Mouse (Mus musculus) embryonic facial prominence, embryonic 12.5 days (tissue): ENCODE data around the gene Pdgfc. TPM values are rescaled to one million over a fixed set of nuclear protein-coding genes. Genes with fewer than 3 reads are reported as not detected.

Experiments
- ATAC-seq: fragments of 200-750 bp; cut with Nextera tagmentation; 2 replicates; pipeline ENCODE4 v1.8.0; 2017; ENCODE audit not compliant: insufficient number of reproducible peaks, insufficient read depth, low FRiP score, low TSS enrichment
- H3K27ac ChIP-seq: fragments of 300-500 bp; sonication (generic); 2 replicates; pipeline ENCODE4 v1.5.1; 2016; ENCODE audit warnings: mild to moderate bottlenecking
- H3K27me3 ChIP-seq: fragments of 300-500 bp; sonication (generic); 2 replicates; pipeline ENCODE4 v1.6.1; 2016; ENCODE audit warnings: mild to moderate bottlenecking, moderate library complexity
- H3K36me3 ChIP-seq: fragments of 300-500 bp; sonication (generic); 2 replicates; pipeline ENCODE4 v1.6.1; 2016; ENCODE audit warnings: mild to moderate bottlenecking
- H3K4me1 ChIP-seq: fragments of 300-500 bp; sonication (generic); 2 replicates; pipeline ENCODE4 v1.6.1; 2016
- H3K4me2 ChIP-seq: fragments of 300-500 bp; sonication (generic); replicated peaks from 2 replicates; pipeline ENCODE4 v1.6.1; 2016; ENCODE audit warnings: mild to moderate bottlenecking, moderate library complexity
- H3K4me3 ChIP-seq: fragments of 300-500 bp; sonication (generic); 2 replicates; pipeline ENCODE4 v1.5.1; 2016; ENCODE audit warnings: mild to moderate bottlenecking
- H3K9ac ChIP-seq: fragments of 300-500 bp; sonication (generic); 2 replicates; pipeline ENCODE4 v1.6.1; 2016; ENCODE audit warnings: mild to moderate bottlenecking, moderate library complexity
- H3K9me3 ChIP-seq: fragments of 300-500 bp; sonication (generic); 2 replicates; pipeline ENCODE4 v1.6.1; 2016; ENCODE audit warnings: mild to moderate bottlenecking, moderate library complexity
- WGBS: fragments of 180-500 bp; shearing (Covaris S2); methylation state at CpG from one replicate; pipeline ENCODE4 v1.1.7; 2016; 5-methylcytosine and 5-hydroxymethylcytosine counted together
- polyA plus RNA-seq: library from polyadenylated mRNA; unstranded; fragments of >200 nt; fragmentation: Nextera tagmentation; extraction: Ambion mirVana; gene quantifications from 2 replicates; pipeline ENCODE4 v1.2.1, GENCODE M21; 2016

The Pdgfc gene
- polyA plus RNA-seq, 1 experiment from 2014 or later, result 45.4 TPM

GRCm38 (mm10) chr3:81228344-81228743 lies 192.1 kb downstream of the Pdgfc start:
- no peak overlapping the region for H3K27ac ChIP-seq
- H3K9ac ChIP-seq, result no peak overlapping the region
- H3K27me3 ChIP-seq, result no peaks in the 10 kb centered on the region
- WGBS, result 39% methylated on average over 4 of the region's 4 CpGs
- no peak overlapping the region for H3K4me2 ChIP-seq
- no peak overlapping the region for H3K4me3 ChIP-seq
- H3K36me3 ChIP-seq, result no peaks in the 10 kb centered on the region
- H3K4me1 ChIP-seq, result no peaks in the 10 kb centered on the region
- H3K9me3 ChIP-seq, result no peaks in the 10 kb centered on the region
- ATAC-seq, result no peak

- H3K27me3 ChIP-seq, result no peaks in the 10 kb centered on the region
- H3K9ac ChIP-seq, result no peak overlapping the region
- peak overlapping the region; percentile 30 for H3K27ac ChIP-seq
- peaks cover 13% of the 10 kb centered on the region; the same call in 1 of the 2 replicates for H3K4me1 ChIP-seq
- H3K4me3 ChIP-seq, result no peak overlapping the region
- ATAC-seq, result peak; percentile 22; the same call in 1 of the 2 replicates
- no peaks in the 10 kb centered on the region for H3K9me3 ChIP-seq
- no peak overlapping the region for H3K4me2 ChIP-seq
- 7% methylated on average over 7 of the region's 7 CpGs for WGBS
- H3K36me3 ChIP-seq, result no peaks in the 10 kb centered on the region
Observed at GRCm38 (mm10) chr3:81242697-81243590, 206.7 kb downstream of the Pdgfc start.

- Histone ChIP-seq H3K9ac (no peak overlapping the region), H3K27me3 (no peaks in the 10 kb centered on the region), H3K9me3 (no peaks in the 10 kb centered on the region), H3K36me3 (no peaks in the 10 kb centered on the region), H3K4me2 (no peak overlapping the region), H3K4me3 (no peak overlapping the region), H3K4me1 (peaks cover 13% of the 10 kb centered on the region; the same call in 1 of the 2 replicates), H3K27ac (peak overlapping the region; percentile 30)
- 13% methylated on average over 6 of the region's 6 CpGs for WGBS
- no peak for ATAC-seq
Observed at GRCm38 (mm10) chr3:81243591-81243990, 207.4 kb downstream of the Pdgfc start.

GRCm38 (mm10) chr3:81262801-81263200 lies 226.6 kb downstream of the Pdgfc start:
- 93% methylated on average over 1 of the region's 1 CpGs for WGBS
- Histone ChIP-seq H3K9ac (no peak overlapping the region), H3K27ac (no peak overlapping the region), H3K4me1 (no peaks in the 10 kb centered on the region), H3K4me3 (no peak overlapping the region), H3K27me3 (no peaks in the 10 kb centered on the region), H3K9me3 (no peaks in the 10 kb centered on the region), H3K36me3 (no peaks in the 10 kb centered on the region), H3K4me2 (no peak overlapping the region)
- no peak for ATAC-seq

Other genes starting within 250 kb of the Pdgfc start
- 6.5 and 7.7 TPM in 2 replicates for gene Gria2, start 233.6 kb upstream of the Pdgfc start, polyA plus RNA-seq
- 14.6 and 15.8 TPM in 2 replicates for gene Glrb, start 122.8 kb upstream of the Pdgfc start, polyA plus RNA-seq